Mouse (Mus musculus): ENCODE measurements around the gene Astl. TPM values are rescaled to one million over a fixed set of nuclear protein-coding genes. Genes with fewer than 3 reads are reported as not detected.

Astl gene
- total and polyA plus RNA-seq, 3 experiments, result not detected

DNA sequence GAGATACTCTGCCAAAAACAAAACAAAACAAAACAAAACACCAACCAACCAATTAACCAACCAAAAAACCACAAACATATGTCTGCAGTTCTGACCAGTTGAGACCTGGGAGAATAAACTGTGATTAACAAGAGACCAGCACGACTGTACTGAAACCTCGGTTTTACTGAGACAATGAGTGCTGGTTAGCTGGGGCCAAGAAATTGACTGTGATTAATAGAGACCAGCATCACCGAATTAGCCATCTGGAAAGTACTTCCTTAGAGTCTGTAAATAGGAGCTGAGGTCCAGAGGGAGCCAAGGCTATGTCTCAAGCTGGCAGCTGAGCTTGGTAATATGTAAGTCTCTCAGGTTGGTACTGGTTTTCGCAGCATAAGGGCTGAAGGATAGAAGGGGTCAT is 52.4 kb downstream of the Astl start:
- no peak for TF ChIP-seq EP300 (IDR thresholded peaks at IDR 0.05; ENCODE audit: insufficient read depth, low read depth, low read length)
- TF ChIP-seq POLR2A (IDR thresholded peaks at IDR 0.05; ENCODE audit: insufficient read depth, low read depth, low read length), result no peak
- no peak for TF ChIP-seq CTCF (IDR thresholded peaks at IDR 0.05)
- no peak overlapping the region for H3K27ac ChIP-seq
- 65% methylated on average over 4 of the region's 4 CpGs for WGBS

GRCm38 (mm10) chr2:127391323-127391722 is 52.9 kb downstream of the Astl start:
- H3K79me2 ChIP-seq (replicated peaks; ENCODE audit: control insufficient read depth, insufficient read depth, low read length), result no peaks in the 10 kb centered on the region
- TF ChIP-seq CTCF (IDR thresholded peaks at IDR 0.05) (no peak), EP300 (IDR thresholded peaks at IDR 0.05; ENCODE audit: insufficient read depth, low read depth, low read length) (no peak), POLR2A (IDR thresholded peaks at IDR 0.05; ENCODE audit: insufficient read depth, low read depth, low read length) (no peak)
- no peak for DNase-seq
- no peak overlapping the region for H3K9ac ChIP-seq (ENCODE audit: low read depth, low read length)
- H3K36me3 ChIP-seq (ENCODE audit: control insufficient read depth, insufficient read depth, low read length), result no peaks in the 10 kb centered on the region
- H3K4me3 ChIP-seq, result no peak overlapping the region
- no peaks in the 10 kb centered on the region for H3K4me1 ChIP-seq (ENCODE audit: control insufficient read depth, insufficient read depth, low read length)
- 40% methylated on average over 3 of the region's 3 CpGs for WGBS
- H3K27ac ChIP-seq, result no peak overlapping the region
- H3K27me3 ChIP-seq (ENCODE audit: control insufficient read depth, insufficient read depth, low read length), result no peaks in the 10 kb centered on the region
- intact Hi-C loops (cut with DNase I), result no loop called here

More for the DNA sequence above, 52.4 kb downstream of the Astl start:
- no peak for DNase-seq
- intact Hi-C loops (cut with DNase I), result no loop called here
- Histone ChIP-seq H3K36me3 (ENCODE audit: control insufficient read depth, insufficient read depth, low read length) (no peaks in the 10 kb centered on the region), H3K9ac (ENCODE audit: low read depth, low read length) (no peak overlapping the region), H3K4me1 (ENCODE audit: control insufficient read depth, insufficient read depth, low read length) (no peaks in the 10 kb centered on the region), H3K27me3 (ENCODE audit: control insufficient read depth, insufficient read depth, low read length) (no peaks in the 10 kb centered on the region), H3K79me2 (replicated peaks; ENCODE audit: control insufficient read depth, insufficient read depth, low read length) (no peaks in the 10 kb centered on the region), H3K4me3 (no peak overlapping the region)

DNA sequence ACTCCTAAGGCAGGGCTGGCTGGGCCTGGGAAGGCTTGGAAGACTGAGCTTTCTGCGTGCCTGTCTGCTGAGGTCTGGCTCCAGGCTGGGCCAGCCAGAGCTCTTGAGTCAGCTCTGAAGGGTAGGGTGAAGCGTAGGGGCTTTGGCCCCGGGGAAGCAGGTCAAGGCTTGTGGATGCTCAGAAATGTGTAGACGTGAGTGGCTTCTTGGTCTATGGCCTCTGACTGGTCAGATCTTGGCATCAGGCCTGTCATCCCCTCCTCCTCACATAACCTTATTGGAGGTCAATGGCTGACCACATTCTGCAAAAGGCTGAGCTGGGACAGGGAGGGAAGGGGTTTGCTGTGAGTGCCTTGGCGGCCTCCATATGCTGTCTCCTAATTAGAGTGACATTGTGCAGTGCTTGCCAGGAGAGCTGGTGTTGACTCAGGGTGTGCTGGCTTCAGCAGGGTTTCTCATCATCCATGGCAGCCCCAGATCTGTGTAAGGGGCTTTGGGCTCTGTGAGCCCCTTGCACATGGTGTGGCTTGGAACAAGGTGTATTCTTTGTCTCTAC is 56.2 kb downstream of the Astl start:
- H3K9ac ChIP-seq (ENCODE audit: low read depth, low read length), result no peak overlapping the region
- H3K27me3 ChIP-seq (ENCODE audit: control insufficient read depth, insufficient read depth, low read length), result no peaks in the 10 kb centered on the region
- WGBS, result 81% methylated on average over 5 of the region's 5 CpGs
- intact Hi-C loops (cut with DNase I), result no loop called here
- no peak overlapping the region for H3K4me3 ChIP-seq
- H3K27ac ChIP-seq, result no peak overlapping the region
- H3K4me1 ChIP-seq (ENCODE audit: control insufficient read depth, insufficient read depth, low read length), result no peaks in the 10 kb centered on the region
- no peak for DNase-seq
- H3K79me2 ChIP-seq (replicated peaks; ENCODE audit: control insufficient read depth, insufficient read depth, low read length), result no peaks in the 10 kb centered on the region
- H3K36me3 ChIP-seq (ENCODE audit: control insufficient read depth, insufficient read depth, low read length), result no peaks in the 10 kb centered on the region
- TF ChIP-seq CTCF (IDR thresholded peaks at IDR 0.05) (no peak), POLR2A (IDR thresholded peaks at IDR 0.05; ENCODE audit: insufficient read depth, low read depth, low read length) (no peak), EP300 (IDR thresholded peaks at IDR 0.05; ENCODE audit: insufficient read depth, low read depth, low read length) (no peak)

GRCm38 (mm10) chr2:127398738-127399137 is 60.3 kb downstream of the Astl start:
- Histone ChIP-seq H3K27ac (no peak overlapping the region), H3K4me3 (no peak overlapping the region), H3K27me3 (ENCODE audit: control insufficient read depth, insufficient read depth, low read length) (no peaks in the 10 kb centered on the region), H3K4me1 (ENCODE audit: control insufficient read depth, insufficient read depth, low read length) (no peaks in the 10 kb centered on the region), H3K79me2 (replicated peaks; ENCODE audit: control insufficient read depth, insufficient read depth, low read length) (no peaks in the 10 kb centered on the region), H3K9ac (ENCODE audit: low read depth, low read length) (no peak overlapping the region), H3K36me3 (ENCODE audit: control insufficient read depth, insufficient read depth, low read length) (no peaks in the 10 kb centered on the region)
- no peak for TF ChIP-seq CTCF (IDR thresholded peaks at IDR 0.05)
- no peak for TF ChIP-seq EP300 (IDR thresholded peaks at IDR 0.05; ENCODE audit: insufficient read depth, low read depth, low read length)
- no peak for TF ChIP-seq POLR2A (IDR thresholded peaks at IDR 0.05; ENCODE audit: insufficient read depth, low read depth, low read length)
- DNase-seq, result no peak
- 87% methylated on average over 7 of the region's 7 CpGs for WGBS
- intact Hi-C loops (cut with DNase I), result no loop called here

Other genes starting within 250 kb of the Astl start
- gene Ncaph, start 204.7 kb upstream of the Astl start, total RNA-seq (2021), result 1 to 10 TPM in 1 of 2 experiments, under 1 TPM in 1; 0.64 to 1.4 TPM
- gene Ncaph, start 204.7 kb upstream of the Astl start, polyA plus RNA-seq (2012; rRNA removed), result 0.41 and 0.44 TPM in 2 replicates
- gene Itpripl1, start 195.2 kb upstream of the Astl start, total RNA-seq (2021), result 10 to 100 TPM; 14.4 to 17.6 TPM
- gene Itpripl1, start 195.2 kb upstream of the Astl start, polyA plus RNA-seq (2012; rRNA removed), result 7.9 and 11.5 TPM in 2 replicates
- under 1 TPM; 0.36 to 0.60 TPM for gene 1810024B03Rik, start 130.4 kb upstream of the Astl start, total RNA-seq (2021)
- gene 1810024B03Rik, start 130.4 kb upstream of the Astl start, polyA plus RNA-seq (2012; rRNA removed), result 0.94 TPM in 2 replicates
- 10 to 100 TPM; 59.3 to 69.5 TPM for gene Snrnp200, start 130.3 kb upstream of the Astl start, total RNA-seq (2021)
- gene Snrnp200, start 130.3 kb upstream of the Astl start, polyA plus RNA-seq (2012; rRNA removed), result 34.0 and 58.7 TPM in 2 replicates
- 10 to 100 TPM; 56.3 to 60.8 TPM for gene Ciao1, start 90.8 kb upstream of the Astl start, total RNA-seq (2021)
- gene Ciao1, start 90.8 kb upstream of the Astl start, polyA plus RNA-seq (2012; rRNA removed), result 59.1 and 74.2 TPM in 2 replicates
- gene Tmem127, start 90.7 kb upstream of the Astl start, total RNA-seq (2021), result 10 to 100 TPM; 24.8 to 27.4 TPM
- gene Tmem127, start 90.7 kb upstream of the Astl start, polyA plus RNA-seq (2012; rRNA removed), result 45.6 and 64.8 TPM in 2 replicates
- 100 to 1,000 TPM; 150 to 165 TPM for gene Stard7, start 68.4 kb upstream of the Astl start, total RNA-seq (2021)
- 64.0 and 151 TPM in 2 replicates for gene Stard7, start 68.4 kb upstream of the Astl start, polyA plus RNA-seq (2012; rRNA removed)
- under 1 TPM; 0.44 to 0.45 TPM for gene Dusp2, start 2.5 kb upstream of the Astl start, total RNA-seq (2021)
- gene Dusp2, start 2.5 kb upstream of the Astl start, polyA plus RNA-seq (2012; rRNA removed), result 0.97 and 1.1 TPM in 2 replicates
- gene Adra2b, start 24.6 kb downstream of the Astl start, total RNA-seq (2021), result 1 to 10 TPM in 1 of 2 experiments, under 1 TPM in 1; 0.73 to 1.1 TPM
- 1.0 and 1.6 TPM in 2 replicates for gene Adra2b, start 24.6 kb downstream of the Astl start, polyA plus RNA-seq (2012; rRNA removed)
- not detected for gene Gpat2, start 86.6 kb downstream of the Astl start, total RNA-seq (2021)
- 0.06 and 0.08 TPM in 2 replicates for gene Gpat2, start 86.6 kb downstream of the Astl start, polyA plus RNA-seq (2012; rRNA removed)
- gene Fahd2a, start 105.9 kb downstream of the Astl start, total RNA-seq (2021), result 10 to 100 TPM; 42.5 to 44.5 TPM
- gene Fahd2a, start 105.9 kb downstream of the Astl start, polyA plus RNA-seq (2012; rRNA removed), result 34.5 and 40.3 TPM in 2 replicates
- gene Kcnip3, start 183.5 kb downstream of the Astl start, total RNA-seq (2021), result 1 to 10 TPM; 1.1 to 1.3 TPM
- 1.2 and 1.3 TPM in 2 replicates for gene Kcnip3, start 183.5 kb downstream of the Astl start, polyA plus RNA-seq (2012; rRNA removed)
- gene Prom2, start 202.8 kb downstream of the Astl start, total RNA-seq (2021), result not detected
- gene Prom2, start 202.8 kb downstream of the Astl start, polyA plus RNA-seq (2012; rRNA removed), result 0.06 and 0.14 TPM in 2 replicates
- gene Zfp661, start 248.5 kb downstream of the Astl start, total RNA-seq (2021), result 1 to 10 TPM; 1.7 to 2.0 TPM
- gene Zfp661, start 248.5 kb downstream of the Astl start, polyA plus RNA-seq (2012; rRNA removed), result 1.5 and 2.4 TPM in 2 replicates
- 10 to 100 TPM; 80.3 to 89.7 TPM for gene Mrps5, start 248.6 kb downstream of the Astl start, total RNA-seq (2021)
- gene Mrps5, start 248.6 kb downstream of the Astl start, polyA plus RNA-seq (2012; rRNA removed), result 58.2 and 68.4 TPM in 2 replicates

All from heart, adult 2 months (tissue).